Mouse (Mus musculus) intestine, embryonic 16.5 days (tissue): ENCODE measurements around the gene Mef2d. TPM values are rescaled to one million over a fixed set of nuclear protein-coding genes. Genes with fewer than 3 reads are reported as not detected.
A peak's percentile ranks its signal among the peaks of the same experiment; 100 is the strongest.

Experiments
- ATAC-seq: fragments of 200-750 bp; cut with Nextera tagmentation; 2 replicates; pipeline ENCODE4 v1.8.0; 2017; ENCODE audit warnings: moderate TSS enrichment, moderate library complexity
- H3K27ac ChIP-seq: fragments of 300-500 bp; sonication (generic); 2 replicates; pipeline ENCODE4 v1.5.1; 2014; ENCODE audit warnings: mild to moderate bottlenecking, low read length
- H3K27me3 ChIP-seq: fragments of 300-500 bp; sonication (generic); replicated peaks from 2 replicates; pipeline ENCODE4 v1.6.1; 2014; ENCODE audit warnings: low read length, control low read depth, mixed read lengths; ENCODE audit not compliant: control insufficient read depth, insufficient read depth
- H3K36me3 ChIP-seq: fragments of 300-500 bp; sonication (generic); 2 replicates; pipeline ENCODE4 v1.6.1; 2014; ENCODE audit warnings: low read length, control low read depth; ENCODE audit not compliant: control insufficient read depth, insufficient read depth
- H3K4me1 ChIP-seq: fragments of 300-500 bp; sonication (generic); 2 replicates; pipeline ENCODE4 v1.6.1; 2014; ENCODE audit warnings: low read length, control low read depth, mixed read lengths; ENCODE audit not compliant: control insufficient read depth, insufficient read depth
- H3K4me2 ChIP-seq: fragments of 300-500 bp; sonication (generic); 2 replicates; pipeline ENCODE4 v1.6.1; 2014; ENCODE audit warnings: low read depth, low read length, control low read depth
- H3K4me3 ChIP-seq: fragments of 300-500 bp; sonication (generic); 2 replicates; pipeline ENCODE4 v1.5.1; 2014; ENCODE audit warnings: mild to moderate bottlenecking, low read length
- H3K9ac ChIP-seq: fragments of 300-500 bp; sonication (generic); 2 replicates; pipeline ENCODE4 v1.6.1; 2014; ENCODE audit warnings: low read depth, low read length
- H3K9me3 ChIP-seq: fragments of 300-500 bp; sonication (generic); 2 replicates; pipeline ENCODE4 v1.6.1; 2016; ENCODE audit warnings: low read length, control low read depth; ENCODE audit not compliant: control insufficient read depth
- WGBS: fragments of 180-500 bp; shearing (Covaris S2); extraction: QIAGEN DNeasy Blood & Tissue Kit; methylation state at CpG from one replicate; pipeline ENCODE4 v1.1.7; 2014; 5-methylcytosine and 5-hydroxymethylcytosine counted together
- polyA plus RNA-seq: library from polyadenylated mRNA; unstranded; fragments of >200 nt; fragmentation: Nextera tagmentation; extraction: Ambion mirVana; gene quantifications from 2 replicates; pipeline ENCODE4 v1.2.1, GENCODE M21; 2015

Mef2d gene
- polyA plus RNA-seq, 1 experiment from 2014 or later = 13.7 TPM

- Histone ChIP-seq H3K27ac (0 out of 2 replicates have a peak overlapping the region, but pooled peaks have one; percentile 2), H3K9ac (no peak overlapping the region), H3K4me2 (no peak overlapping the region), H3K9me3 (no peaks in the 10 kb centered on the region), H3K4me3 (no peak overlapping the region), H3K4me1 (peaks cover 18% of the 10 kb centered on the region), H3K27me3 (no peaks in the 10 kb centered on the region), H3K36me3 (no peaks in the 10 kb centered on the region)
- WGBS = 71% methylated on average over 2 of the region's 2 CpGs
- peak; percentile 46 for ATAC-seq
Observed at GRCm38 (mm10) chr3:88132492-88132891, 9.7 kb upstream of the Mef2d start.

GRCm38 (mm10) chr3:88133187-88133771 lies 8.9 kb upstream of the Mef2d start:
- no peak overlapping the region for H3K4me3 ChIP-seq
- no peaks in the 10 kb centered on the region for H3K27me3 ChIP-seq
- H3K36me3 ChIP-seq = no peaks in the 10 kb centered on the region
- no peaks in the 10 kb centered on the region for H3K9me3 ChIP-seq
- 0 out of 2 replicates have a peak overlapping the region, but pooled peaks have one; percentile 10 for H3K4me2 ChIP-seq
- WGBS = 52% methylated on average over 4 of the region's 4 CpGs
- peaks cover 20% of the 10 kb centered on the region for H3K4me1 ChIP-seq
- 0 out of 2 replicates have a peak overlapping the region, but pooled peaks have one; percentile 57 for H3K27ac ChIP-seq
- ATAC-seq = no peak
- H3K9ac ChIP-seq = peak overlapping the region; percentile 14; the same call in 1 of the 2 replicates

- 69% methylated on average over 9 of the region's 9 CpGs for WGBS
Observed at GRCm38 (mm10) chr3:88136346-88136745, 5.8 kb upstream of the Mef2d start.

GRCm38 (mm10) chr3:88136945-88137494 lies 5.2 kb upstream of the Mef2d start:
- Histone ChIP-seq H3K4me2 (no peak overlapping the region), H3K9me3 (no peaks in the 10 kb centered on the region), H3K36me3 (no peaks in the 10 kb centered on the region), H3K27ac (peak overlapping the region; percentile 47; the same call in 1 of the 2 replicates), H3K4me3 (no peak overlapping the region), H3K27me3 (no peaks in the 10 kb centered on the region), H3K9ac (0 out of 2 replicates have a peak overlapping the region, but pooled peaks have one; percentile 43), H3K4me1 (peaks cover 47% of the 10 kb centered on the region)
- WGBS = 74% methylated on average over 4 of the region's 4 CpGs
- ATAC-seq = no peak

More at GRCm38 (mm10) chr3:88136346-88136745, 5.8 kb upstream of the Mef2d start:
- no peak overlapping the region for H3K27ac ChIP-seq
- H3K4me2 ChIP-seq = no peak overlapping the region
- no peaks in the 10 kb centered on the region for H3K36me3 ChIP-seq
- ATAC-seq = no peak
- H3K4me1 ChIP-seq = peaks cover 45% of the 10 kb centered on the region
- no peak overlapping the region for H3K9ac ChIP-seq
- H3K4me3 ChIP-seq = no peak overlapping the region
- no peaks in the 10 kb centered on the region for H3K9me3 ChIP-seq
- no peaks in the 10 kb centered on the region for H3K27me3 ChIP-seq

GRCm38 (mm10) chr3:88137821-88138220 lies 4.4 kb upstream of the Mef2d start:
- Histone ChIP-seq H3K4me1 (peaks cover 47% of the 10 kb centered on the region), H3K27ac (peak overlapping the region; percentile 100), H3K27me3 (no peaks in the 10 kb centered on the region), H3K9ac (peak overlapping the region; percentile 85), H3K4me3 (peak overlapping the region; percentile 69), H3K36me3 (no peaks in the 10 kb centered on the region), H3K9me3 (no peaks in the 10 kb centered on the region), H3K4me2 (peak overlapping the region; percentile 97)
- ATAC-seq = no peak
- WGBS = 15% methylated on average over 3 of the region's 3 CpGs

GRCm38 (mm10) chr3:88138336-88139242 lies 3.6 kb upstream of the Mef2d start:
- Histone ChIP-seq H3K36me3 (no peaks in the 10 kb centered on the region), H3K9me3 (no peaks in the 10 kb centered on the region), H3K9ac (peak overlapping the region; percentile 85), H3K27ac (peak overlapping the region; percentile 100), H3K4me1 (peaks cover 45% of the 10 kb centered on the region), H3K27me3 (no peaks in the 10 kb centered on the region), H3K4me2 (peak overlapping the region; percentile 97), H3K4me3 (peak overlapping the region; percentile 69)
- peak; percentile 54 for ATAC-seq
- under 1% methylated on average over 32 of the region's 32 CpGs for WGBS

- WGBS = 14% methylated on average over 25 of the region's 25 CpGs
- peak overlapping the region; percentile 69 for H3K4me3 ChIP-seq
- no peak for ATAC-seq
- no peaks in the 10 kb centered on the region for H3K36me3 ChIP-seq
- peak overlapping the region; percentile 100 for H3K27ac ChIP-seq
- H3K9ac ChIP-seq = peak overlapping the region; percentile 85
- peak overlapping the region; percentile 97 for H3K4me2 ChIP-seq
- no peaks in the 10 kb centered on the region for H3K27me3 ChIP-seq
- H3K9me3 ChIP-seq = no peaks in the 10 kb centered on the region
- peaks cover 50% of the 10 kb centered on the region for H3K4me1 ChIP-seq
Observed at GRCm38 (mm10) chr3:88139243-88140177, 2.7 kb upstream of the Mef2d start.

GRCm38 (mm10) chr3:88140178-88140902 lies 1.8 kb upstream of the Mef2d start:
- H3K9ac ChIP-seq = peak overlapping the region; percentile 85
- WGBS = 13% methylated on average over 11 of the region's 11 CpGs
- H3K4me1 ChIP-seq = peaks cover 58% of the 10 kb centered on the region
- peak overlapping the region; percentile 90 for H3K4me3 ChIP-seq
- no peaks in the 10 kb centered on the region for H3K27me3 ChIP-seq
- peak overlapping the region; percentile 100 for H3K27ac ChIP-seq
- no peaks in the 10 kb centered on the region for H3K36me3 ChIP-seq
- no peaks in the 10 kb centered on the region for H3K9me3 ChIP-seq
- H3K4me2 ChIP-seq = peak overlapping the region; percentile 97
- peak; percentile 3; the same call in 1 of the 2 replicates for ATAC-seq
